Mouse (Mus musculus) small intestine, adult 2 months (tissue): Measurements from ENCODE around the gene Fn1.

Source experiments
- CTCF ChIP-seq: fragments of 200-500 bp; IDR thresholded peaks from 2 replicates; pipeline ENCODE4 v1.5.1; 2012; ENCODE audit warnings: low read depth, mild to moderate bottlenecking, control low read depth, inconsistent platforms, low read length, moderate library complexity, mixed read lengths; ENCODE audit not compliant: insufficient replicate concordance, insufficient read length; ENCODE audit errors: extremely low read depth
- POLR2A ChIP-seq: fragments of 200-500 bp; IDR thresholded peaks from 2 replicates; pipeline ENCODE4 v1.6.1; 2012; ENCODE audit warnings: low read depth, mild to moderate bottlenecking, control low read depth, inconsistent platforms, low read length, moderate library complexity

DNA sequence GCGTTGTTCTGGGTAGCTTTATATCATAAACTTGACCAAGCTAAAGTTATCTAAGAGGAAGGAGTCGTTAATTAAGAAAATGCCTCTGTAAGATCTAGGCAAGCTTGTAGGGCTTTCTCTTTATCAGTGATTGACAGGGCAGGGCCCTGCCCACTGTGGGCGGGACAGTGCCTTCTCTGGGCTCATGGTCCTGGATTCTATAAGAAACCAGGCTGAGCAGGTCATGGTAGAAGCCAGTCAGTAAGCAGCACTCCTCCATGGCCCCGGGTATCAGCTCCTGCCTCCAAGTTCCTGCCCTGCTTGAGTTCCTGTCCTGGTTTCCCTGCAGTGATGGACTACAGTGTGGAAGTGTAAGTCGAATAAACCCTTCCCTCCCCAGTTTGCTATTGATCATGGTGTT is 43.1 kb downstream of the Fn1 start:
- TF ChIP-seq CTCF: no peak
- no peak for TF ChIP-seq POLR2A
